Mouse (Mus musculus) hindbrain, postnatal 0 days (tissue): ENCODE measurements at regions not wholly inside any gene's neighbourhood (a gene's known extent, or its start where the extent isn't known, plus 50 kb on each side); places are given as distances from the start of the nearest gene placed in this dataset.
A peak's percentile ranks its signal among the peaks of the same experiment; 100 is the strongest.

ENCODE experiments used
- ATAC-seq: fragments of 200-750 bp; cut with Nextera tagmentation; 2 replicates; pipeline ENCODE4 v1.8.0; 2017; ENCODE audit warnings: mild to moderate bottlenecking, moderate TSS enrichment, moderate library complexity
- DNase-seq: peaks from one replicate; pipeline ENCODE4 v3.0.0-alpha.2; 2015; ENCODE audit warnings: low spot score
- H3K27ac ChIP-seq: fragments of 300-500 bp; sonication (generic); 2 replicates; pipeline ENCODE4 v1.5.1; 2014; ENCODE audit warnings: mild to moderate bottlenecking
- H3K27me3 ChIP-seq: fragments of 300-500 bp; sonication (generic); 2 replicates; pipeline ENCODE4 v1.6.1; 2014; ENCODE audit warnings: low read length, mixed read lengths; ENCODE audit not compliant: insufficient read depth
- H3K36me3 ChIP-seq: fragments of 300-500 bp; sonication (generic); 2 replicates; pipeline ENCODE4 v1.6.1; 2014; ENCODE audit warnings: low read length, mixed read lengths; ENCODE audit not compliant: insufficient read depth
- H3K4me1 ChIP-seq: fragments of 300-500 bp; sonication (generic); 2 replicates; pipeline ENCODE4 v1.6.1; 2014; ENCODE audit warnings: antibody characterized with exemption, low read length, mixed read lengths; ENCODE audit not compliant: insufficient read depth
- H3K4me2 ChIP-seq: fragments of 300-500 bp; sonication (generic); 2 replicates; pipeline ENCODE4 v1.6.1; 2014; ENCODE audit warnings: low read depth, mild to moderate bottlenecking, low read length, moderate library complexity, mixed read lengths
- H3K4me3 ChIP-seq: fragments of 300-500 bp; sonication (generic); 2 replicates; pipeline ENCODE4 v1.5.1; 2014; ENCODE audit warnings: low read length
- H3K9ac ChIP-seq: fragments of 300-500 bp; sonication (generic); replicated peaks from 2 replicates; pipeline ENCODE4 v1.6.1; 2014; ENCODE audit warnings: mild to moderate bottlenecking, low read length, moderate library complexity, mixed read lengths
- H3K9me3 ChIP-seq: fragments of 300-500 bp; sonication (generic); 2 replicates; pipeline ENCODE4 v1.6.1; 2016; ENCODE audit warnings: low read length, mixed read lengths
- CTCF ChIP-seq: IDR thresholded peaks from 2 replicates; pipeline ENCODE4 v1.5.1; 2016; ENCODE audit warnings: antibody characterized with exemption, control low read depth, low read depth
- WGBS: fragments of 180-500 bp; shearing (Covaris S2); extraction: QIAGEN DNeasy Blood & Tissue Kit; methylation state at CpG from one replicate; pipeline ENCODE4 v1.1.7; 2014; 5-methylcytosine and 5-hydroxymethylcytosine counted together

DNA sequence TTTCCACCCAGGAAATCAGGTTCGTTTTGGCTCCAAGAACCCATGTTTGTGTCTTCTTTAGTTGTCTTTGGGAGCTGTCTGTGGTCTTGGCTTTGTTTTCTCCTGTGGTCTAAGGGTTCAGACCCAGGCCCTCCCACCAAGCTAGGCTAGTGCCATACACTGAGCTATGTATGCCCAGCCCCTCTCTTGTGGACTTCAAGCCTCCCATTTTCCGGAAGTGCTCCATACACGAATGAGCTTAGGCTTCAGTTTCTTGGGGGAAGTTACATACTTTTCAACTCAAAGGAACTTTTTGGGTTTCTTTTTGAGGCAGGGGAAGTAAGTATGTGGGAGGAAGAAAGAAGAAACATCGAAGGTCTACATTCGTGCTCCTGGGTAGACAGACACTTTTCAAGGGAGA is 100.9 kb upstream of the Nrbf2 start:
- WGBS, result 79% methylated on average over 5 of the region's 5 CpGs
- no peak overlapping the region for H3K27ac ChIP-seq
- DNase-seq, result no peak
- ATAC-seq, result no peak
- no peaks in the 10 kb centered on the region for H3K27me3 ChIP-seq
- H3K36me3 ChIP-seq, result no peaks in the 10 kb centered on the region
- no peaks in the 10 kb centered on the region for H3K4me1 ChIP-seq
- H3K9ac ChIP-seq, result no peak overlapping the region
- H3K4me2 ChIP-seq, result no peak overlapping the region
- no peak overlapping the region for H3K4me3 ChIP-seq
- TF ChIP-seq CTCF, result no peak
- H3K9me3 ChIP-seq, result no peaks in the 10 kb centered on the region

DNA sequence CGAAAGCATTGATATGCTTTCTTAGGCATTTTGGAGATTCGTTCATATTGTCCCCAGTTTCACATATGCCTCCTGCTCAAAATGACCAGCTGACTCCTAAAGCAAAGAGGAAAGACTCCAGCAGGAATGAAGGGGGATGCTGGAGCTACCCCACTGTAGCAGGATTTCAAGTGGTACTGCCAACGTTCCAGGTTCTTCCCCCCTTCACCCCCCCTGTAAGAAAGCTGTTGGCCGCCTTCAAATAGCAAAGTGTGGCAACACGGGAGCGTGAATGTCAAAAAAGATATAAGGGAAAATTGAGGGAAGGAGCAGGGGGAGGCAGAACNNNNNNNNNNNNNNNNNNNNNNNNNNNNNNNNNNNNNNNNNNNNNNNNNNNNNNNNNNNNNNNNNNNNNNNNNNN is 103.7 kb upstream of the Nrbf2 start:
- H3K27me3 ChIP-seq, result no peaks in the 10 kb centered on the region
- TF ChIP-seq CTCF, result no peak
- H3K4me2 ChIP-seq, result no peak overlapping the region
- no peaks in the 10 kb centered on the region for H3K9me3 ChIP-seq
- H3K9ac ChIP-seq, result no peak overlapping the region
- no peaks in the 10 kb centered on the region for H3K36me3 ChIP-seq
- ATAC-seq (no peak), DNase-seq (peak; percentile 41)
- no peak overlapping the region for H3K27ac ChIP-seq
- 42% methylated on average over 6 of the region's 6 CpGs for WGBS
- no peaks in the 10 kb centered on the region for H3K4me1 ChIP-seq
- no peak overlapping the region for H3K4me3 ChIP-seq

DNA sequence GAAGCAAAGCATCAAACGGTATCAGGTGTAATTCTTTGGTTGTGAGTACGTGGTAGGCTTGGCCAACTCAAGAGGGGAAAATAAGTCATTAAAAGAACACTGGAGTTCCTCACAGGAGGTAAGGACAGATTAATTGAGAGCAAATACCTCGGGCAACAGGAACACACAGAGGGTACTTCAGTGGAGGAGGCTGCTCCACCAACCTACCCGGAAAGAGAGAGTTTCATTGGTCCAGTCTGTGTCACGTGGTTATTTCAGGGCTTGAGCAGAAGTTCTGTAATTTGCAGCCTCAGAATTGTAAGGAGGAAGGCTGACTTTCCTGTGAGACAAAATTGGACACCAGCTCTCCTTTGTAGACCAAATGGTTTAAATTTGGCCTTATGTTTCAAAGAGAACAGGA is 115.3 kb upstream of the Nrbf2 start:
- DNase-seq (no peak), ATAC-seq (no peak)
- 74% methylated on average over 5 of the region's 5 CpGs for whole genome bisulfite sequencing

DNA sequence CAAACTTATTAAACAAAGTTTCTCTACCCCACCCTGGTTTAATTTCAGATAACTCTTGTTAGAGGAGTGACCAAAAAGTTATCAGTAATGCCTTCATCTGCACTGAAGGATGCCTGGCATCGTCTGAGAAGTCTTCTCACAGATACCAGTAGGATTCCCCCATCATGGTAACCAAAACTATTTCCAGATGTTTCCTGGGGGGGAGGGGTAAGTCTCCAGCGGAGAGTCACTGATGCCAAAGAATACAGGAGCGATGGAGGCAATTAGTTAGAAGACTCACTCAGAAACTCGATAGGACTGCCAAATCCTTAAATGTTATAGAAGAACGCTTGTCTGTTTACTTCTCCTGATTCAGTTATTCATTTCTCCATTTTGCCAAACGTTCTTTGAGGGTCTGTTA is 116.3 kb upstream of the Nrbf2 start:
- no peak for ATAC-seq
- no peak for TF ChIP-seq CTCF
- no peaks in the 10 kb centered on the region for H3K4me1 ChIP-seq
- no peak overlapping the region for H3K27ac ChIP-seq
- H3K36me3 ChIP-seq, result no peaks in the 10 kb centered on the region
- no peak overlapping the region for H3K9ac ChIP-seq
- H3K9me3 ChIP-seq, result no peaks in the 10 kb centered on the region
- no peak for DNase-seq
- no peaks in the 10 kb centered on the region for H3K27me3 ChIP-seq
- no peak overlapping the region for H3K4me2 ChIP-seq
- no peak overlapping the region for H3K4me3 ChIP-seq
- 79% methylated on average over 6 of the region's 6 CpGs for WGBS

More for the DNA sequence above, 115.3 kb upstream of the Nrbf2 start:
- no peak overlapping the region for H3K4me3 ChIP-seq
- no peaks in the 10 kb centered on the region for H3K27me3 ChIP-seq
- H3K27ac ChIP-seq, result no peak overlapping the region
- H3K4me1 ChIP-seq, result no peaks in the 10 kb centered on the region
- H3K9ac ChIP-seq, result no peak overlapping the region
- TF ChIP-seq CTCF, result no peak
- H3K36me3 ChIP-seq, result no peaks in the 10 kb centered on the region
- no peaks in the 10 kb centered on the region for H3K9me3 ChIP-seq
- no peak overlapping the region for H3K4me2 ChIP-seq

DNA sequence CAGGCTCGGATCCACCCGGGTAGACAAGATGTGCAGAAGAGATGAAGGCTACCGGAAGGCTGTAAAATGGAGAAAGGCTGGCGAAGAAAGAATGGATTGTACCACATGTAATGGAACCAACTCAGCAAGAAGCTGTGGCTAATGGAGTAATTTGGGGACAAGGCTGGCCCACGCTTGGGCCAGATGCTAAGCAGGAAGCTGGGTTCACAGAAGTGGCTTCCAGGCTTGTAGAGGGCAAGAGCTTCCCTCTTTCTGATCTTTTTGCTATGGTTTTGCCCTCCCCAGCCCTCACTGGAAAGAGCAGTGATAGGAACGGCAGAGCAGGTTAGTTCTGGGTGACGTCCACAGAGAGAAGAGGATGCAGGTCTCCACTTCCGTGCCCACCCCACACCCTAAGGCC is 117.7 kb upstream of the Egr2 start:
- no peak for TF ChIP-seq CTCF
- Histone ChIP-seq H3K36me3 (no peaks in the 10 kb centered on the region), H3K27ac (no peak overlapping the region), H3K4me3 (no peak overlapping the region), H3K27me3 (no peaks in the 10 kb centered on the region), H3K9ac (no peak overlapping the region), H3K9me3 (no peaks in the 10 kb centered on the region), H3K4me1 (no peaks in the 10 kb centered on the region), H3K4me2 (no peak overlapping the region)
- WGBS, result 94% methylated on average over 8 of the region's 8 CpGs
- ATAC-seq, result no peak
- DNase-seq, result no peak

DNA sequence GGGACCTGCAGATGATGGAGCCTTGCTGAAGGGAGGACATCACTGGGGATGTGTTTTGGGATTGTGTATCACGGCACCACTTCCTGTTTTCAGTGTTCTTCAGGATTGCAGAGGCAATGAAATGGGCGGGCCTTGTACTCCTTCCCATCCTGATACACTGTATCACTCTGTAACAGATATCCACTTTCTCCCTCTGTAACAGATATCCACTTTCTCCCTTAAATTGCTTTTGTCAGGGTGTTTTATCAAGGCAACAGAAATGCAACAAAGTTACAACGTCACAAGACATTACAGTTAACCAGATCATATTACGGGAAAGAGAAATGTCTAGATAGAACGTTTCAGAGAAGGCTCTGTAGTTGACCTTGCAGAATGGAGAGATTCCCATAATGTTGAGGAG is 114.5 kb upstream of the Egr2 start:
- no peak overlapping the region for H3K27ac ChIP-seq
- H3K4me2 ChIP-seq, result no peak overlapping the region
- no peaks in the 10 kb centered on the region for H3K36me3 ChIP-seq
- TF ChIP-seq CTCF, result no peak
- H3K27me3 ChIP-seq, result no peaks in the 10 kb centered on the region
- H3K9me3 ChIP-seq, result no peaks in the 10 kb centered on the region
- H3K4me3 ChIP-seq, result no peak overlapping the region
- WGBS, result 94% methylated on average over 5 of the region's 5 CpGs
- no peaks in the 10 kb centered on the region for H3K4me1 ChIP-seq
- no peak for ATAC-seq
- DNase-seq, result no peak
- H3K9ac ChIP-seq, result no peak overlapping the region

DNA sequence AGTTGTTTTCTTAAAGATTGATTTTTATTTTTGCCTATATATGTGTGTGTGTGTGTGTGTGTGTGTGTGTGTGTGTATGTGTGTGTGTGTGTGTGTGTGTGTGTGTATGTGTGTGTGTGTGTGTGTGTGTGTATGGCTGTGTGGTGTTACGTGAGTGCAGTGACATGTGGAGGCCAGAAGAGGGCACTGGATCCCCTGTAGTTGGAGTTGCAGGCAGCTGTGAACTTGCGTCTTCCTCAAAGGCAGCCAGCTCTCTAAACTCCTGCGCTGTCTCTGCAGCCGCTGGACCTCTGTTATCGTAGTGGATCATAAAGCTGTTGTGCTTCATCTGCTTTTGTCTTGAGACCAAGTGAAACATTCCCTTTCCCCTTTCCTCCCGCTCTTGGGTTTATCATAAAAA is 109.9 kb upstream of the Egr2 start:
- Histone ChIP-seq H3K9ac (no peak overlapping the region), H3K36me3 (no peaks in the 10 kb centered on the region), H3K4me1 (0 out of 2 replicates have a peak, but pooled peaks cover 4% of the 10 kb centered on the region), H3K9me3 (no peaks in the 10 kb centered on the region), H3K4me3 (no peak overlapping the region), H3K4me2 (no peak overlapping the region), H3K27ac (no peak overlapping the region), H3K27me3 (no peaks in the 10 kb centered on the region)
- ATAC-seq, result no peak
- DNase-seq, result no peak
- no peak for TF ChIP-seq CTCF
- 94% methylated on average over 6 of the region's 6 CpGs for WGBS
